In genomic region chr10:20507732-20508412, GRCm38 (mm10) we compare ENCODE assay signal across 16 mouse cellular contexts.
DNase-seq lines count a peak whose midpoint lies in the region; ATAC-seq lines count a peak whose summit lies in the region.
"Had no signal": no experiment of that assay in that cellular context is flagged by ENCODE, and none has a peak within 500 bp of the region (broad histone marks: within the 10 kb centered on the region; RNA-seq: fewer than 3 reads in every experiment).

No protein-coding gene starts in this region.

- DNase-seq in gastrocnemius, adult 18-20 months (ENCODE audit: low spot score): peak; percentile 31
- no peak for DNase-seq in gastrocnemius, adult 8-10 months (ENCODE audit: low spot score in 2 of 2)
- peak; percentile 54 for DNase-seq in kidney, postnatal 10 days
- no peak for DNase-seq in kidney, adult 11 months
- peak; percentile 53 to 54 for DNase-seq in heart, postnatal 10 days
- DNase-seq in right cerebral cortex, postnatal 14 days: no peak
- DNase-seq: B cell, adult 2 months; cerebellum, postnatal 36 days; lung, adult 18-20 months had no signal

- intact Hi-C loops in heart, postnatal 10 days (cut with DNase I): loop anchor here (5.0 kb wide), 1 partner anchor 101 kb away; no protein-coding TSS in a partner anchor

- peaks cover 16% of the 10 kb centered on the region for H3K4me1 ChIP-seq in embryonic facial prominence, embryonic 12.5 days
- H3K4me1 ChIP-seq: midbrain, embryonic 13.5 days had no signal

- H3K36me3 ChIP-seq in embryonic facial prominence, embryonic 12.5 days: no peaks in the 10 kb centered on the region
- H3K36me3 ChIP-seq: limb, embryonic 13.5 days; midbrain, embryonic 13.5 days had no signal

- no peak overlapping the region for H3K9ac ChIP-seq in embryonic facial prominence, embryonic 12.5 days
- H3K9ac ChIP-seq: hindbrain, embryonic 14.5 days; limb, embryonic 13.5 days; midbrain, embryonic 13.5 days had no signal

- H3K27me3 ChIP-seq in embryonic facial prominence, embryonic 12.5 days: no peaks in the 10 kb centered on the region
- H3K27me3 ChIP-seq: limb, embryonic 13.5 days; midbrain, embryonic 13.5 days had no signal

- no peak for ATAC-seq in embryonic facial prominence, embryonic 12.5 days (ENCODE audit: insufficient number of reproducible peaks, insufficient read depth, low FRiP score, low TSS enrichment)
- ATAC-seq in granulocyte monocyte progenitor cell, adult 5-6 weeks (replicated peaks; ENCODE audit: poor library complexity, severe bottlenecking): no peak
- ATAC-seq: forebrain, embryonic 16.5 days; midbrain, embryonic 13.5 days had no signal

- H3K4me3 ChIP-seq in embryonic facial prominence, embryonic 12.5 days: no peak overlapping the region
- H3K4me3 ChIP-seq: erythroblast, embryonic 14.5 days; limb, embryonic 13.5 days; midbrain, embryonic 13.5 days had no signal

- peak overlapping the region; percentile 56 for H3K27ac ChIP-seq in embryonic facial prominence, embryonic 12.5 days
- H3K27ac ChIP-seq: hindbrain, embryonic 14.5 days; limb, embryonic 13.5 days; midbrain, embryonic 13.5 days had no signal

- 51% methylated on average over 9 of the region's 9 CpGs for WGBS in embryonic facial prominence, embryonic 12.5 days

- H3K9me3 ChIP-seq in embryonic facial prominence, embryonic 12.5 days: no peaks in the 10 kb centered on the region
- H3K9me3 ChIP-seq: limb, embryonic 13.5 days; midbrain, embryonic 13.5 days had no signal

- H3K4me2 ChIP-seq in embryonic facial prominence, embryonic 12.5 days (replicated peaks): no peak overlapping the region
- H3K4me2 ChIP-seq: hindbrain, embryonic 14.5 days; limb, embryonic 13.5 days; midbrain, embryonic 13.5 days had no signal

Comparison
In these comparisons a context has a peak if more than half of its experiments do, and no peak if none do; other contexts are left out.
1. DNase-seq: peak in gastrocnemius, adult 18-20 months (single experiment), kidney, postnatal 10 days (single experiment) and heart, postnatal 10 days (2 of 2); none in gastrocnemius, adult 8-10 months (0 of 2), kidney, adult 11 months (single experiment) and right cerebral cortex, postnatal 14 days (single experiment).